Mouse (Mus musculus): ENCODE measurements around the gene 1700037C18Rik.
"Not testable (repeated sequence)": the region's sequence is repeated elsewhere in the genome, so short reads cannot be mapped to it uniquely, and the experiment has no call there.

The 1700037C18Rik gene

GRCm38 (mm10) chr16:3871815-3872214 lies 36.7 kb downstream of the 1700037C18Rik start:
- DNase-seq, result no peak

DNA sequence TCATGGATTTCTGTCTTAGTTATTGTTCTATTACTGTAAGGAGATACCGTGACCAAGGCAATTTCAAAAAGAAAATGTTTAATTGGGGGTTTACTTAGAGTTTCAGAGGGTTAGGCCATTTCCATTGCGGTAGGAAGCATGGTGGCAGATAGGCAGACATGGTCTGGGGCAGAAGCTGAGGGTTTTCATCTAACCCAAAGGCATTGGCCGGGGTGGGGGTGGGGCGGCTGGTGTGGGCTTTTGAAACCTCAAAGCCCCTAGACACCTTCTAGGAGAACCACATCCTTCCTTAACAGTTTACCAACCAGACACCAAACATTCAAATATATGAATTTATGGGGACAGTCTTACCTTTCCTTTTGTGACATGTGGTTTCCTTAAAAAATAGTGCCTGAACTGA lies 49.2 kb downstream of the 1700037C18Rik start:
- no peak for DNase-seq

- DNase-seq, result no peak
Measured at GRCm38 (mm10) chr16:3855776-3856175, 52.7 kb downstream of the 1700037C18Rik start.

- no peak for DNase-seq
Measured at GRCm38 (mm10) chr16:3854437-3855182, 53.9 kb downstream of the 1700037C18Rik start.

DNA sequence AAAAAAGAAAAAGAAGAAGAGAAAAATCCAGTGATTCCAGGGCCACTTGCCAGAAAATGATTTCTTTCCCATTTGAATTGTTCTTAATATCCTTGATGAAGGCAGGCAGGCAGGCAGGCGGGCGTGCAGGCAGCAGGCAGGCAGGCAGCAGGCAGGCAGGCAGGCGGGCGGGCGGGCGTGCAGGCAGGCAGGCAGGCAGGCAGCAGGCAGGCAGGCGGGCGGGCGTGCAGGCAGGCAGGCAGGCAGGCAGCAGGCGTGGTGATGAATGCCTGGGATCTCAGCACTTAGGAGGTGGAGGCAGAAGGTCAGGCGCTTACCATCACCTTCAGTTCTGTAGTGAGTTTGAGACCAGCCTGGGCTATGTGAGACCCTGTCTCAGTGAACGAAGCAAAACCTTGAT lies 55.9 kb downstream of the 1700037C18Rik start:
- no peak for DNase-seq

- not testable (repeated sequence) for DNase-seq
Measured at GRCm38 (mm10) chr16:3851301-3851700, 57.2 kb downstream of the 1700037C18Rik start.

- no peak for DNase-seq
Measured at GRCm38 (mm10) chr16:3848416-3848815, 60.1 kb downstream of the 1700037C18Rik start.

GRCm38 (mm10) chr16:3847871-3848270 lies 60.6 kb downstream of the 1700037C18Rik start:
- DNase-seq, result no peak

DNA sequence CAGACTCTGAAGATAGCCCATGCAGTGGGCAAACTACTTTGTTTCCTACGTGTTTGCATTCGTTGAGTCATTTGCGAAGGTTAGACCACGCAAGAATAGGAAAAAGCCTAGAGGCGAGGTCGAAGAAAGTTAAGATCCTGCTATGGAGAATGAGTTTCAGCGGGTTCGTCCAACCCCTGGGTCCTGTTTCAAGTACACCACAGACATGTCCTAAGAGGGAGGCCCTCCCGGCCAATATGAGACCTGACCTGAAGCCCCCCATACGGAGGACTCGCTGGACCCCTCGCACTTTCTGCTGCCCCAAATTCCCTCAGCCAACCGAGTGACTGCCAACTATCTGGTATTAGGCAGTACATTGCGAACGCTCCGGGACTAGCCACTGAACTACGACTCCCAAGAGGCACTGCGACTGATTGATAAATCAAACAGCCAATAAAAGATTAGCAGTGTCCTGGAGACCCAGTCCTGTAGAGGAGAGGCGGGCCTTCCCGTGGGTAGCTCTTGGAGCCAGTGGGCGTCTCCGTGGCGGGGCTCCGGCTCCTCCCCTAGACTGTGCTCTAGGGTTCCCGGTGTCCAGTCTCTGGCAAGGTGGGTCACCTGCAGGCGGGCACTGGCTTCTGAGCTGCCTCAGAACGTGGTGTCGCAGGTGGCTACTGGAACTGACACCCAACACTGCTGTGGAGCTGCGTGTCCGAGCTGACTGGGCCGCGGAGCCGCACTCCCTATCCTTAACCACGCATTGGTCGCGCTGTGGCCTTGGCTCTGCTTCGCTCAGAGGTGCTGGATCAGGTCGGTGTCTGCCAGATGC lies 61.6 kb downstream of the 1700037C18Rik start, which contains the start of gene Zfp174:
Gene Zfp174 (plus strand): TSS at position 558 of the 808 bp plus-strand sequence.
- peak; percentile 85 to 88 for DNase-seq

Measured in spleen, adult 18-20 months (tissue).